Mouse (Mus musculus) c-Kit-negative CD71-positive TER-119-positive erythroid progenitor cells, embryonic 14.5 days (primary cell): Measurements from ENCODE around the gene Tmem43.
A peak's percentile ranks its signal among the peaks of the same experiment; 100 is the strongest.
"Not testable (repeated sequence)": the region's sequence is repeated elsewhere in the genome, so short reads cannot be mapped to it uniquely, and the experiment has no call there.

Source experiments
- DNase-seq: peaks from one replicate; pipeline ENCODE4 v3.0.0-alpha.2; 2013; ENCODE audit warnings: low read depth, low spot score

The Tmem43 gene

DNA sequence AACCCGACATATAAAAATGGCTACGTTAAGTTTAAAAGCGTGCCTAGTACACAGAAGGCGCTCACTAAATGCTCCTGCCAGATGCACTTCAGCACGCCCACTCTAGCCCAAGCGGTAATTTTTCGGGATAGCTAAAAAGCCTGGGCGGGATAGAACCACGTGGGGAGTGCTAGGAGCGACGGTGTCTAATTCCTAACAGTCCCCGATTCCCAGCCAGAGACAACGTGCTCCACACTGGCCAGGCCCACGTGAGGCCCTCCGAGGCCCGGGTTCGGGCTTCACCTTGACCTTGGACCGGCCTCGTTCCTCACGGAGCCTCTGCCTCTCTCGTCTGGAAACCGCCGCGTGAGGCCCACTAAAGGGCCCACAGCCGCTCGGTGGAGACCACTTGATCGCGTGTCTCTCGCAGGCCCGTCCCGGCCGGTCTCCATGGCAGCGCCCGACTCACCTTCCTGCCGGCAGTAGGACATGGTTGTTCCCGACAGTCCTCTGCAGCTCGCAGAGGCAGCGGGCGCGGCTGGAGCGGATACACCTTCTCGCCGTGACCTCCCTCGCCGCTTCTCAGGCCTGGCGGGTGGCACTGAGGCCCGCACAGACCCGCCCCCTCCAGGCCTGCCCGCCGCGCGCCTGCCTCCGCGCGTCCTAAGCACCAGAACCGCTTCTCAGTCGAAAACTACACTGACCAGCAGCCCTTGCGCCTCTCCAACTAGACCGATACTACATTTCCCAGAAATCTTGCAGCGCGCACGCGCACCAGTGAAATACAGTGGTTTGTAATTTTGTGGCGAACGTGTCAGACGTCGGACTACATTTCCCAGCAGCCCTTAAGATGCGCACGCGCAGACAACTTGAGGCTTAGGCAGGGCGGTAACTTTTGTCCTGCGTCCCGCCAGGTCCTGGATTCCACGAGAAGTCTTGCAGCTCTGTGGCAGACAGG lies at the start of gene Tmem43, which contains the start of gene Chchd4:
Gene Tmem43 (plus strand): TSS at position 836 of the 937 bp plus-strand sequence.
Gene Chchd4 (minus strand): TSS at position 679 of the 937 bp plus-strand sequence.
- peak; percentile 99 for DNase-seq

DNA sequence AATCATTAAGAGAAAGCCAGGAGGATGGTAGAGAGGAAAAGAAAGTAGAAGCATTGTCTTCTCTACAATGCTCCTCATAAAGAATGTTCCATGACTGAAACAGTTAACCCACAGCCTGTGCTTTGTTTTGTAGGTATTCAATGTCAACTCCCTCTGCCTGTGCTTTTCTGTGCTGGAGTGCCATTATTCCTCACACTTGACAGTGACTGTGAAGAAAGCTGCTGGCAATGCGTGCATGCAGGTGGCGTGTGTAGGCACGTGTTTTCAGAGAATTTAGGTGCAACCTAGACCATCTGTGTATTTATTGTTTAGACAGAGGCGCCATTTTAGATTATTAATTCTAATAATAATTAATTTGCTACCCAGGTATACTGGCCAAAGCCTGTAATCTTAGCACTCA lies 49.4 kb upstream of the Tmem43 start:
- no peak for DNase-seq

DNA sequence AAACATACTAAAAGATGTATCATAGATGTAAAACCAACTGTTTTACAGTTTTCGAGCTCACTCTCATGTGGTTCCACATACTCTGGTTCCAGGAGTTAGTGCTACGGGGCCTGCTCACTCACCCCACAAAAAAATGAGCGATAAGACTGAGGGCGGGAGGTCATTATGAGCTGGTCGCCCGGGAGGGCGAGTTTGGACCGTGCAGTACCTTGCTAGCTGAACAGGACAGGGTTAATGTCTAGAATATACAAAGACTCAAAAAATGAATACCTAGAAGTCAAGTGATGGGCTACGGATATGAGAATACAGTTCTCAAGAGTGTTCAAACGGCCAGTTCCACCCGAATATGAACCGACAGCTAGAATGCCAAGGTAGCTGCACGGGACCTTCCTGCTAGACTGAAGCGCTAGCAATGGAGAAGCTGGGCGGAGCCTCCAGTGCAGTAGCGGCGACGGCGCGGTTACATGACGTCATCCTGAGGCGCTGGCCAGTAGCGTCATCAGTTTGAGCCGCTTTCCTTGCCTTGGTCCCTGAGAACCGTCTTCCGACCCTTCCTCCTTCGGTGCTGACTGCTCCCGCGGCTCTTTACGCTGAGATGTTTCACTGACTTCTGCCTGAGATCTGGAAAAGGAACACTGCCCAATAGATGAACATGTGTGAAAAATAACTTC lies 32.9 kb upstream of the Tmem43 start:
- DNase-seq: peak; percentile 89

DNA sequence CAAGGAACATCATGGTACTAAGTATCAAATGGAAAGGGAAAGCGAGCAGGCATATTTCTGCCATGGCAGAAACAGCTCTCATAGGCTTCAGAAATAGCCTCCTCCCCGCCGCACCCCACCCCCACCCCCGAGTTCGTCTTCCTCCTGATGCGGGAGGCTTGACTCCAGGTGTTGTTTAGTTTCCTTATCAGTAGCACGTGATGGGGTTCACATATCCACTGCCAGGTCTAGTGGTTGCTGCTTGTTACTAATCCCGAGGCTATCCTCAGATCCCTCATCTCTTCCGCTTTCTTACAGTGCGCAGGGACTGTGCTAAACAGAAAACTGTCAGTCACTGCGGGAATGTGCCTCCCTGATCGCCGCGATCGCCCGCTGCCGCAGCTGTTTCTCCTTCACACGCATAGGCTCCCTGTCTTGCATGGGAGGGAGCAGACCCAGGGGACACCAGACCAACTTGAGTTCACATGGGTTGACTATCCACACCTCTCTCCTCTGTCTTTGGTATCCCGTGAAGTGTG lies 32.3 kb upstream of the Tmem43 start:
- no peak for DNase-seq

DNA sequence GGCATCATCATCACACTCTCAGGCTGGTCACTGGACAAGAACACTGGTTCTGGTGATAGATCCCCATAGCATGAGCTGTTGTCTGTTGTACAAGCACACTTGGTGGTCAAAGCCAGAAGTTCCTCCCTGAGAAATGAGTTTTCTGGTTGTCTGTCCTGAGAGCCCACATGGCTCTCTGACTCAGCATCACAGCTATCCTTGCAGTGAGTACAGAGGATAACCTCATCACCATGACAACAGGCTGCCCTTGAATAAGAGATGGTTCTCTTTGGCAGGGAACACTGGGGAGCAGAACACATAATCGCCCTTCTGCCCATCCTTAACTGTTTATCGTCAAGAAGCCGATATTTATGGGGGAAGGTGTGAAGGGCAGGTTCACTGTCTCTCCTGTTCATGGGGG lies 28.2 kb upstream of the Tmem43 start:
- no peak for DNase-seq

DNA sequence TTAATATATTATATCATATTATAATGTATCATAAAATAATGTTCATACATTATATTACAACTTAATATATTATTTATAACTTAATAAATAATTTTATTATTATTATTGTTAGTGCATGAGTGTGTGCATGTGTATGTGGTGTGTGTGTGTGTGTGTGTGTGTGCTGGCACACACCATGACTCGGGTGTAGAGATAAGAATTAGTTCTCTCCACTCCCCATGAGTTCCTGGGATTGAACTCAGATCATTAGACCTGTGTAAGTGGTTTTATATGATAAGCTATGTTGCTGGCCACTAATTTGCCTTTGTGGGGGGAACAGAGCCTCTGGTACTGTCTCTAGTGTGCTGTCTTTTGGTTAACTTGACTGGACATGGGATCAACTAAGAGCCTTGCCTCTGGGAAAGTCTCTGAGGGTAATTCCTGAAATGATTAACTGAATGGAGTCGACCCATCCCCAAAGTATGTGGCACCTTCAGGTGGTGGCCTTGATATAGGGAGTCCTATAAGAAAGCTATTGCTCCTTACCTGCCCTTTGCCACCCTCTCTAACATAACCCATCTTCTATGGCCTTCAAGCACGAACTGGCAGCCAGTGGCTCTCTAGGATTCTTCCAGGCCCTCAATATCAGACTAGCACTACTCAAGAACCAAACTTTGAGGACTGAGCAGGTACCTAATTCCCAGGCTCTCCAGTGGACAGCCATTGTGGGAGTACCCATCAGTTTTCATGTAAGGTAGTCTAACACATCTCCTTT lies 23.9 kb upstream of the Tmem43 start:
- DNase-seq: no peak

DNA sequence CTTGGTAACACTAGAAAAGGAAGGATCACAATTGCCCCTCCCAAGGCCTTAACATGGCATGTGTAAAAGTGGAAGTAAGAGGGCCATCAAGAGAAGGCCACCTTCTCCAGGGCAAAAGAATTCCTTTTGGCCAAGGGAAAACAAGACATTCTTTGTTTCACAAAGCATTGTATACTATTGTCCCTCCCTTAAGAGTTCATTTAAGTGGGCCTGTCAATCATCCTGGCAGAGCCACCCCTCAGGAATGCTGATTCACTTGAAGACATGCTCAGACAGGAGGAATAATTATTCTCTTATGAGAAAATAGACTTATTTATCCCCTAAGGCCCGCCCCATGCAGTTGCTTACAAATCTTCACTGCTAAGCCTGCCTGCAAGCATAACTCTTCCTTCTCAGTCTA lies 21.4 kb upstream of the Tmem43 start:
- DNase-seq: no peak

DNA sequence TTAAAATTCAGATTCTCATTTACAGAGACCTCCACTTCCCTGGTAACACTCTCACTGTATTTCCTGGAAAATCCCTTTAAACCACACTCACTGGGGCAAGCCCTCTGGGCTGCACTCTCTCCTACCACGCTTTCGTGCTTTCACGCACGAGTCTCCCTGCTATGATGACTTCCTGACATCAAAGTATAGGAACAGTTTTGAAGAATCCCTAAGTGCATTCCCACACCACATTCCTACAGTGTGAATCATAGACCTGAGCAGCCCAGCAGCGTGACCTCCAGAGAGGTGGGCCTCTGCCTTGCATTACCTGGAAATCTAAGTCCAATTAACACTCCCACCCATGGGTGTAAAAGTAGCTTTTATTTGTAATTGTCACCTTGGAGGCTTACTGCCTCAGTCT lies 19.0 kb upstream of the Tmem43 start:
- DNase-seq: no peak

DNA sequence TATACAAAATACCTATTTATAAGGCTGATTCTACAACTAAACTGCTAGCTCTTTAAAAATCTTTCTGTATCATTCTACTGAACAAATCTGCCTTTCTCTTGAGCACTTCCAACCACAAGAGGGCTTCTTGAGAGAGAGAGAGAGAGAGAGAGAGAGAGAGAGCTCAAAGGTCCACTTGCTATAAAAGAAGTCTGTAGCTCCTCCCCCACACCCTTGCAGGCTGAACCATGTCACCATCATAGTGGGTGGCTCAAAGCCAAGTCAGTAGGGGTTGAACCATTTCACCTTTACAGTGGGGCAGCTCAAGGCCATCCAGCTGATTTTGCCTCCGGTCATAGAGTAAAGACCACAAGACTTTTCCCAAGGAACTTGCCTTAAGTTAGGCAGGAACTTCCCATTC lies 14.0 kb upstream of the Tmem43 start:
- no peak for DNase-seq

DNA sequence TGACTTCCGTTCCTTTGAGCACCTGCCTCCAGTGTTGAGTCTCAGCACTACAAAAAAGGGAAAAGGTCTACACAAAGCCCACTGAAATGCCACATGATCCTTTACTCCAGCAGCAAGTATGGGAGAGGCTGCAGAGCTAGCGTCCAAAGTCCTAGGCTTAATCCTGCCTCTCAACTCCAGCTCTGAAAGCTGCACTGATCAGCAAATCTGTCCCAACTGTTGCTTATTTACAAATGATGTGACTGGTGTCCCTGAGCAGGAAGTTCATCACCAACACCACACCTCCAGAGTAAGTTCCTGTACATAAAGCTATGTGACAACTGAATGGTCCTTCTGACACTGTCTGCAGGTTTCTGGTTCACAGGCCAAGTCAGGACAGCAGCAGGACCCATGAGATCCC lies 7.7 kb upstream of the Tmem43 start:
- DNase-seq: no peak

DNA sequence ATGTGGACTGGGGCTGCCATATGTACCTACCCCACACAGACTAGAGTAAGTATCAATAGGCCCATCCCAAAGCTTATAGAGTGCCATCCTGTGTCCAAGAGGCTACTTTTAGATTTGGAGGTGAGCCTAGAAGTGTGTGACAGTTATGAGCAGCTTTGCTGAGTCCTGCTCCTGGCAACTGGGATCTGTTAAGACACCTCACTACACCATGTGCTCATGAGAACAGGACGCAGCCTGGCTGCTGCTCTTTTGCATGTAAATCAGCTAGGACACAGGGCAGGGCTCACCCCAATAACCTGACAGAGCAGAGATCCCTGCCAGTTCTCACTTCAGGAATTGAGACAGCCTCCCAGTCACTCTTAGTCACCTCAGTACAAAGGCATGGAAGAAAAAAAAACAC lies 6.4 kb upstream of the Tmem43 start:
- DNase-seq: no peak

DNA sequence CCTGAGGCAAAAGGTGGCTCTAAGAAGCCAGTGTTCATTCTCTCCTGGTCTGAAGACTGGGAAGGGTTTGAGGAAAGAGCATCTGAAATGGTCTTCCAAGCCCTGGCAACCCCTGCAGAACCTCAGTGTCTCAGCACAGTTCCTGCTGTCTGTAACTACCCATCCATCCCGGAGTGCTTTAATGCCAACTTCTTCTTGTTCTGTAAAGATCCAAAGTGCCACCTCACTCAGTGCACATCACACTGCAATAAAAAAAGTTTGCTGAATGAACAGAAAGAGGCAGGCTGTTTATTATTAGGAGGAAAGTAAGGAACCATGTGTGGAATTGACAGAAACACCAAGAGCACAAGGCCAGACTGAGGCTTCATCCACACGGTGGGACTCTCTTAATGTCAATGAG lies 2.8 kb upstream of the Tmem43 start:
- no peak for DNase-seq

DNA sequence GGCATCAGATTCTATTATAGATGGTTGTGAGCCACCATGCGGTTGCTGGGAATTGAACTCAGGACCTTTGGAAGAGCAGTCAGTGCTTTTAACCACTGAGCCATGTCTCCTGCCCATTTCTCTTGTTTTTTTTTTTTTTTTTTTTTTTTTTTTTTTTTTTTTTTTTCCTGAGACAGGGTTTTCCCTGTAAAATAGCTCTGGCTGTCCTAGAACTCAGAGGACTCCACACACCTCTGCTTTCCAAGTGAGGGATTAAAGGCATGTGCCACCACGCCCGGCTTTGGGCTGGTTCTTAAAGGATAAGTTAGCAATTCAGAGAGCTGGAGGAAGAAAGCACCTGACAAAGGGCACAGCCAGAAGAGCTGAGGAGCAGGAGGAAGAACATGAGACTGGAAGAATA lies 2.1 kb upstream of the Tmem43 start:
- DNase-seq: not testable (repeated sequence)

DNA sequence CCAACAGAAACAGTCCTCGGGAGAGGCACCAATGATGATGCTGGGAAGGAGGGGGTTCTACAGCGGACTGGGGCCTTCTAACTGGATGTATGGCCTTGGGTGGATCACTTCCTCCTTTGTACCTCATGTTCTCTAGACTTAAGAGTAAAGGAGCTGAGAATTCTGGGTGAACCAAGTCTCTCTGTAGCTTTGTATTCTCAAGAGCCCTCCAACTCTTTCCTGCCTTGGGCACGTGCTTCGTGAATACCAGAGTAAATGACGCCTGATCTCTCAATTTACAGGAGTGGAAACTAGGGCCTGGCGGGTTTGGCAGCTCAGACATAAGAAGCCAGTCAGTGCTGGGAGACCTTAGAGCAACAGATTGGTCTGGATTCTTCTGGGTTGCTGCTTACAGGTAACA lies 1.2 kb upstream of the Tmem43 start:
- no peak for DNase-seq

DNA sequence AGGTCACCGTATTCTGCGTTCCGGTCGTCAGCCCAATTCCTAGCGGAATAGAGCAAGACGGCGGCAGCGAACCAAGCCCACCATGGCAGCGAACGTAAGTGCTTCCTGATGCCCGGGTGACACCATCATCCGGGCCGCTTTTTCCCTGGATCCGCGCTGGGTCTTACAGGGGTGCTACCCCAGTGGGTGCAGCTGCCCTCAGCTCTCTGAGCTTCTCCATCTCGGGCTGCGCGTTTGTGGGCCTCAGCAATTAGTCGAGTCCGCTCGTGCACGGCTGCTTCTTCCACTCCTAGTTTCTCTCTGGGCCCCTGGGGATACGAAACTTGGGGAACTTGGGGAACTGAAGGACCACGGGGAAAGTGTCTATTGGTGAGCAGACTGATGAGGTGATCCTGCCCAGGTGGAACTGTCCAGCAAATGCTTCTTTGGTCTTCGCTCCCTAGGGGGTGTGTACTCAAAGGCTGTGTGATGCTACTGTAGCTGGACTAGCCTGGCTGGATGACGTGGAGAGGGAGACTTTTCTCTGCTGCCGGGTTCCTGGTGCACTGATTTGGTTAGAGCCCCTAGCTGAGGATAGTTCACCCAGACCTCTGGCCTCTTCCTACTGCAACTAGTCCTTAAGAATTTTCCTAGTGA lies 420 bp downstream of the Tmem43 start:
- DNase-seq: peak; percentile 40

DNA sequence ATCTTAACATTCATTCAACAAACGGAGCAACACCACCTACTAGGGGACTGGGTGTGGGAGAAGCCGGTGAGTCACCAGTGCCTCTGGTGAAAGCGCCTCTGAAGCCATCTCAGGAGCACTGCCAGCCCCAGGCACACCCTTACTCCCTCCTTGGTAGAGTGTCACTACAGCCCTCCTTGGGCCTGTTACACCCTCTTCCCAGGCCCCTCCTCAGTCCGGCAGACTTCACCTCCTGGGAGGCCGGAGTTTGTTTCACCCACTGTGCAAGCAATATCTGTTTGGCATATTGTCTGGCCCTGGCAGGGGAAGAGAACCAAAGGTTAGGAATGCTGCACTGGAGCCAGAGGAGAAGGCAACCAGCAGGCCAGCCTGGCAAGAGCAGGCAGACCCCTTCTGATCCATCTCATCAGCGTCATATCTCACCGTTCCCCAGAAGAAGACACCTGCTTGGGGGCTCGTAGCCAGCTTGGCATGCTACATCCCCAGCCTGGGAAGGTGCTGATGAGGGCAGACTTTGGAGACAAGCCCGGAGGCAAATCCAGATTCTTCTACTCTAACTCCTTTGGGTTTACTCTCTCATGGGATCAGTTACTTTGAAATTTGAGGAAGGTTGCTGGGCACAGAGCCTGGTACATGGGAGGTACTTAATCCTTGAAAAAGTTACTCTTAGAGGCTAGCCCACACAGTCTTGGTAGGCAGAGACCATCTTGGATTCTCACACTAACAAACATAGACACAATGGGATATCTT lies 1.1 kb downstream of the Tmem43 start:
- no peak for DNase-seq

DNA sequence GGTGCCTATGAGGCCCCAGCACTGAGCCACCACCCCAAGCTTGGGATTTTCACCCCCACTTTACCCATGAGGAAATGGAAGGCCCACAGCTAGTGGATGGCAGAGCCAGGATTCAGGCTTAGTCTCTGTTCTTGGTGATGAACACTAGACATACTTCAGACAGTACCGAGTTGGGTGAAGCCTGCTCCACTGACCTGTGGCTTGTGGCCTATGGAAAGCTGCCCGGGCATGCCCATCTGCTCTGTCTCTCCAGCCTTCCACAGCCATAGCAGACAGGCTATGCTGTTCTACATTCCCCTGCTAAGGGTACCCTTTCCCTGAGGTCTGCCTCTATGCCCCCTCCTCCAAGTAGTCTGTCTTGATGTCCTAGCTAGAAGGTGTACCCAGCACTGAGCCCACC lies 3.0 kb downstream of the Tmem43 start:
- no peak for DNase-seq

DNA sequence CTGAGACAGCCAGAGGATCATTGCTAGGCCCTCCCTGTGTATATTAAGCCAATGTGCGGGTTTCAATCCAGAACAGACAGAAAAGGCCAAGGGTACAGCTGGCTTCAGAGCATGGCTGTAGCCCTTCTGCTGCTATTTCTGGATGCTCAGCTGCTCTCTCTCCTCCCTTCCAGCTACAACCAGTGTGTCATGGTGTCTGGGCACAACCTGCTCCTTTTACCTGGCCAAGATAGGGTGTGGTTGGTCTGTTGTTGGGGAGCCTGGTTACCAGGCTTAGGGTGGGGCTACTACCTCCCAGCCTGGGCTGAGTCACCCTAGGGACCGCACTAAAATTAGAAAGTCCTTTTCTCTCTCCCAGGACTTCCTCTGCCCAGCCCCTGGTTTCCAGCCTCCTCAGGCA lies 9.9 kb downstream of the Tmem43 start:
- no peak for DNase-seq

DNA sequence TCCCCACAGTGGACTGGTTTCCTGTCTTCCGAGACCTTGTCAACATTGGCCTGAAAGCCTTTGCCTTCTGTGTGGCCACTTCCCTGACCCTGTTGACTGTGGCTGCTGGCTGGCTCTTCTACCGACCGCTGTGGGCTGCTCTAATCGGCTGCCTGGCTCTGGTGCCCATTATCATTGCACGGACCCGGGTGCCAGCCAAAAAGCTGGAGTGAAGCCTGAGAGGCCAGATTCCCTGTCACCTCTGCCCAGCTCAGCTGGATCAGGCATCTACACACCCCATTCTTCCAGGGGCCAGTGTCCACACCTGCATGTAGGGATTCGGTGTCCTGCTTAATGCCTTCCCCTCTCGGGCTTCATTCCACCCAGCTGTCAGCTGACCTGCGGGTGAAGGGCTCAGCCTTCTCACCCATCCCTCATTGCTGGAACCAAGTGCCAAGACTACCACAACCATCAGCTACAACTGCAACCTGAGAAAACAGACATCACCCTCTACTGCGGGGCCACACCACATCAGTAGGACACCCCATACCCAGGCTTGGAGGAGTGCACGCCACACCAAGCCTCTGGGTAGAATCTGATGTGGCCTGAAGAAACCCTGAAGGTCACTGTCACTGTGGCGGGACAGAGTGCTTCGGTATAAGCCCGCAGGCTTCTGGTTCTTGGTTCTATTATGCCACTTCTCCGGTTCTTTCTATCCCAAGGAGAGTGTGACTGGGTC lies 13.4 kb downstream of the Tmem43 start:
- DNase-seq: no peak
